Mouse (Mus musculus) kidney, adult 2 months (tissue): ENCODE measurements around the gene Jazf1. TPM values are rescaled to one million over a fixed set of nuclear protein-coding genes. Genes with fewer than 3 reads are reported as not detected.

Source experiments
- DNase-seq: peaks from one replicate; pipeline ENCODE4 v3.0.0; 2021
- H3K27ac ChIP-seq: fragments of 200-500 bp; 2 replicates; pipeline ENCODE4 v1.5.1; 2012; ENCODE audit warnings: low read depth, low read length, control low read depth, inconsistent platforms; ENCODE audit not compliant: insufficient read depth
- H3K27me3 ChIP-seq: fragments of 200-500 bp; replicated peaks from 2 replicates; pipeline ENCODE4 v1.6.1; 2012; ENCODE audit warnings: mild to moderate bottlenecking, moderate library complexity, low read length, inconsistent platforms; ENCODE audit not compliant: control insufficient read depth, insufficient read depth
- H3K36me3 ChIP-seq: fragments of 200-500 bp; 2 replicates; pipeline ENCODE4 v1.6.1; 2012; ENCODE audit warnings: mild to moderate bottlenecking, moderate library complexity, low read length, inconsistent platforms; ENCODE audit not compliant: control insufficient read depth, insufficient read depth
- H3K4me1 ChIP-seq: fragments of 200-500 bp; 2 replicates; pipeline ENCODE4 v1.6.1; 2011; ENCODE audit warnings: low read length; ENCODE audit not compliant: control insufficient read depth, insufficient read depth
- H3K4me3 ChIP-seq: fragments of 200-500 bp; 2 replicates; pipeline ENCODE4 v1.5.1; 2011; ENCODE audit warnings: mild to moderate bottlenecking, low read depth, low read length, control low read depth; ENCODE audit not compliant: insufficient read depth
- CTCF ChIP-seq: fragments of 200-500 bp; conservative IDR thresholded peaks from 2 replicates; pipeline ENCODE4 v1.5.1; 2011; ENCODE audit warnings: low read depth, mild to moderate bottlenecking, control low read depth, low read length, moderate library complexity, mixed read lengths; ENCODE audit not compliant: insufficient read depth, insufficient read length
- POLR2A ChIP-seq: fragments of 200-500 bp; IDR thresholded peaks from one replicate; pipeline ENCODE4 v1.6.1; 2011; ENCODE audit warnings: low read depth, low read length, control low read depth
- WGBS: fragments of 180-500 bp; shearing (Covaris S2); methylation state at CpG from one replicate; pipeline ENCODE4 v1.1.7; 2018; 5-methylcytosine and 5-hydroxymethylcytosine counted together
- polyA plus RNA-seq: library from polyadenylated mRNA; depleted of rRNA; stranded (reverse); fragments of >200 nt; gene quantifications from 2 replicates; pipeline ENCODE4 v1.2.3, GENCODE M21; 2012

The Jazf1 gene
- polyA plus RNA-seq, 1 experiment: 0.84 TPM

GRCm38 (mm10) chr6:52903226-52903960, 165.0 kb downstream of the Jazf1 start:
- Histone ChIP-seq H3K4me3 (no peak overlapping the region), H3K27me3 (no peaks in the 10 kb centered on the region; the same call in 1 of the 2 replicates), H3K4me1 (no peaks in the 10 kb centered on the region), H3K36me3 (no peaks in the 10 kb centered on the region), H3K27ac (no peak overlapping the region)
- WGBS: 82% methylated on average over 4 of the region's 4 CpGs
- TF ChIP-seq POLR2A (no peak), CTCF (no peak)
- DNase-seq: no peak

- no peak for TF ChIP-seq CTCF
- no peak for TF ChIP-seq POLR2A
- H3K36me3 ChIP-seq: no peaks in the 10 kb centered on the region
- H3K4me3 ChIP-seq: no peak overlapping the region
- WGBS: 86% methylated on average over 3 of the region's 3 CpGs
- no peak for DNase-seq
- no peaks in the 10 kb centered on the region for H3K4me1 ChIP-seq
- H3K27ac ChIP-seq: no peak overlapping the region
- no peaks in the 10 kb centered on the region for H3K27me3 ChIP-seq
Observed at GRCm38 (mm10) chr6:52899574-52900245, 168.7 kb downstream of the Jazf1 start.

- 84% methylated on average over 4 of the region's 4 CpGs for WGBS
- no peaks in the 10 kb centered on the region for H3K27me3 ChIP-seq
- TF ChIP-seq CTCF (no peak), POLR2A (no peak)
- H3K36me3 ChIP-seq: no peaks in the 10 kb centered on the region
- no peaks in the 10 kb centered on the region for H3K4me1 ChIP-seq
- H3K4me3 ChIP-seq: no peak overlapping the region
- no peak overlapping the region for H3K27ac ChIP-seq
- no peak for DNase-seq
Observed at GRCm38 (mm10) chr6:52895075-52895474, 173.4 kb downstream of the Jazf1 start.

- H3K27ac ChIP-seq: no peak overlapping the region
- WGBS: 74% methylated on average over 13 of the region's 13 CpGs
- DNase-seq: no peak
- H3K36me3 ChIP-seq: no peaks in the 10 kb centered on the region
- no peaks in the 10 kb centered on the region for H3K4me1 ChIP-seq
- no peaks in the 10 kb centered on the region for H3K27me3 ChIP-seq
- no peak for TF ChIP-seq CTCF
- no peak for TF ChIP-seq POLR2A
- H3K4me3 ChIP-seq: no peak overlapping the region
Observed at GRCm38 (mm10) chr6:52894501-52894823, 174.0 kb downstream of the Jazf1 start.

GRCm38 (mm10) chr6:52893811-52894500, 174.5 kb downstream of the Jazf1 start:
- Histone ChIP-seq H3K36me3 (no peaks in the 10 kb centered on the region), H3K4me3 (no peak overlapping the region), H3K4me1 (no peaks in the 10 kb centered on the region), H3K27ac (no peak overlapping the region), H3K27me3 (no peaks in the 10 kb centered on the region)
- 77% methylated on average over 9 of the region's 9 CpGs for WGBS
- DNase-seq: no peak
- TF ChIP-seq CTCF (no peak), POLR2A (no peak)

- no peaks in the 10 kb centered on the region for H3K4me1 ChIP-seq
- no peaks in the 10 kb centered on the region for H3K36me3 ChIP-seq
- H3K27ac ChIP-seq: no peak overlapping the region
- no peak overlapping the region for H3K4me3 ChIP-seq
- no peak for TF ChIP-seq CTCF
- WGBS: 92% methylated on average over 3 of the region's 3 CpGs
- DNase-seq: no peak
- no peaks in the 10 kb centered on the region for H3K27me3 ChIP-seq
Observed at GRCm38 (mm10) chr6:52892978-52893377, 175.5 kb downstream of the Jazf1 start.
